Mouse (Mus musculus) MEL (cell line): ENCODE measurements around the gene Olfr320. TPM values are rescaled to one million over a fixed set of nuclear protein-coding genes. Genes with fewer than 3 reads are reported as not detected.

Source experiments
- DNase-seq: peaks from one replicate; pipeline ENCODE4 v3.0.0; 2011; ENCODE audit warnings: low read depth, low spot score
- H3K27ac ChIP-seq: 2 replicates; pipeline ENCODE4 v1.5.1; 2012; ENCODE audit warnings: low read depth, mild to moderate bottlenecking, control low read depth, low read length, moderate library complexity; ENCODE audit not compliant: control insufficient read depth
- H3K27me3 ChIP-seq, 2 experiments: fragments of 150-350 bp in 1 of 2; sonication (generic) in 1 of 2; 2 replicates each; pipeline ENCODE4 v1.6.1; 2012; ENCODE audit warnings: low read length in 2 of 2, mild to moderate bottlenecking in 2 of 2, improper control_type of control experiment in 1 of 2, moderate library complexity in 1 of 2; ENCODE audit not compliant: insufficient read depth in 2 of 2, control insufficient read depth in 1 of 2
- H3K36me3 ChIP-seq, 2 experiments: 2 replicates each; pipeline ENCODE4 v1.6.1; 2012 to 2014; ENCODE audit warnings: low read length in 2 of 2, improper control_type of control experiment in 1 of 2, inconsistent platforms in 1 of 2, mild to moderate bottlenecking in 1 of 2; ENCODE audit not compliant: insufficient read depth in 2 of 2, control insufficient read depth in 1 of 2
- H3K4me1 ChIP-seq, 2 experiments: fragments of 150-350 bp in 1 of 2; sonication (generic) in 1 of 2; 2 replicates each; pipeline ENCODE4 v1.6.1; 2012; ENCODE audit warnings: low read length in 2 of 2, improper control_type of control experiment in 1 of 2, mild to moderate bottlenecking in 1 of 2; ENCODE audit not compliant: insufficient read depth in 2 of 2, control insufficient read depth in 1 of 2
- H3K4me3 ChIP-seq, 2 experiments: fragments of 150-350 bp in 1 of 2; sonication (generic) in 1 of 2; 2 replicates each; pipeline ENCODE4 v1.5.1; 2012; ENCODE audit warnings: low read depth in 2 of 2, low read length in 2 of 2, mild to moderate bottlenecking in 2 of 2, moderate library complexity in 2 of 2, control low read depth in 1 of 2, improper control_type of control experiment in 1 of 2; ENCODE audit not compliant: control insufficient read depth in 1 of 2, insufficient read depth in 1 of 2
- H3K79me2 ChIP-seq: 2 replicates; pipeline ENCODE4 v1.6.1; 2012; ENCODE audit warnings: mild to moderate bottlenecking, low read length, moderate library complexity; ENCODE audit not compliant: control insufficient read depth, poor library complexity, insufficient read depth
- H3K9ac ChIP-seq: 2 replicates; pipeline ENCODE4 v1.6.1; 2012; ENCODE audit warnings: low read depth, mild to moderate bottlenecking, control low read depth, low read length, moderate library complexity; ENCODE audit not compliant: control insufficient read depth, poor library complexity, severe bottlenecking
- H3K9me3 ChIP-seq: fragments of 150-350 bp; sonication (generic); replicated peaks from 2 replicates; pipeline ENCODE4 v1.6.1; 2012; ENCODE audit warnings: mild to moderate bottlenecking, low read length, improper control_type of control experiment, moderate library complexity; ENCODE audit not compliant: insufficient read depth
- BHLHE40 ChIP-seq: IDR thresholded peaks from 2 replicates; pipeline ENCODE4 v1.6.1; 2012; ENCODE audit warnings: low read depth, mild to moderate bottlenecking, inconsistent platforms, low read length, improper control_type of control experiment, borderline replicate concordance
- CHD1 ChIP-seq: IDR thresholded peaks from 2 replicates; pipeline ENCODE4 v1.6.1; 2012; ENCODE audit warnings: low read depth, mild to moderate bottlenecking, inconsistent platforms, low read length, improper control_type of control experiment
- E2F4 ChIP-seq: IDR thresholded peaks from 2 replicates; pipeline ENCODE4 v1.6.1; 2011; ENCODE audit warnings: low read depth, low read length, improper control_type of control experiment, borderline replicate concordance
- ELF1 ChIP-seq: IDR thresholded peaks from 2 replicates; pipeline ENCODE4 v1.6.1; 2014; ENCODE audit warnings: low read depth, mild to moderate bottlenecking, inconsistent platforms, low read length, improper control_type of control experiment, moderate library complexity
- ETS1 ChIP-seq: IDR thresholded peaks from 2 replicates; pipeline ENCODE4 v1.6.1; 2012; ENCODE audit warnings: low read depth, mild to moderate bottlenecking, inconsistent platforms, low read length, improper control_type of control experiment, moderate library complexity
- GATA1 ChIP-seq: IDR thresholded peaks from 2 replicates; pipeline ENCODE4 v1.6.1; 2011; ENCODE audit warnings: low read depth, low read length, improper control_type of control experiment
- JUND ChIP-seq: IDR thresholded peaks from 2 replicates; pipeline ENCODE4 v1.6.1; 2011; ENCODE audit warnings: low read depth, mild to moderate bottlenecking, improper control_type of control experiment, low read length
- KAT2A ChIP-seq: conservative IDR thresholded peaks from 2 replicates; pipeline ENCODE4 v1.6.1; 2012; ENCODE audit warnings: low read depth, low read length, improper control_type of control experiment, inconsistent platforms
- MAZ ChIP-seq: IDR thresholded peaks from 2 replicates; pipeline ENCODE4 v1.6.1; 2012; ENCODE audit warnings: low read depth, mild to moderate bottlenecking, inconsistent platforms, low read length, improper control_type of control experiment
- MYC ChIP-seq: IDR thresholded peaks from 2 replicates; pipeline ENCODE4 v1.6.1; 2011; ENCODE audit warnings: low read depth, mild to moderate bottlenecking, low read length, improper control_type of control experiment, moderate library complexity
- POLR2A ChIP-seq, 2 experiments: IDR thresholded peaks; 2 replicates each; pipeline ENCODE4 v1.6.1; 2011 to 2012; ENCODE audit warnings: low read length in 2 of 2, mild to moderate bottlenecking in 2 of 2, control low read depth in 1 of 2, improper control_type of control experiment in 1 of 2, low read depth in 1 of 2, moderate library complexity in 1 of 2; ENCODE audit not compliant: control insufficient read depth in 1 of 2, insufficient read depth in 1 of 2, poor library complexity in 1 of 2
- RCOR1 ChIP-seq: IDR thresholded peaks from 2 replicates; pipeline ENCODE4 v1.6.1; 2012; ENCODE audit warnings: low read depth, mild to moderate bottlenecking, inconsistent platforms, low read length, improper control_type of control experiment
- SIN3A ChIP-seq: IDR thresholded peaks from 2 replicates; pipeline ENCODE4 v1.6.1; 2012; ENCODE audit warnings: low read length, improper control_type of control experiment, inconsistent platforms
- TBP ChIP-seq: IDR thresholded peaks from 2 replicates; pipeline ENCODE4 v1.8.0; 2011; ENCODE audit warnings: low read depth, low read length, improper control_type of control experiment
- UBTF ChIP-seq: IDR thresholded peaks from 2 replicates; pipeline ENCODE4 v1.6.1; 2012; ENCODE audit warnings: low read depth, mild to moderate bottlenecking, inconsistent platforms, low read length, improper control_type of control experiment, moderate library complexity, borderline replicate concordance; ENCODE audit not compliant: insufficient read depth
- USF1 ChIP-seq: IDR thresholded peaks from 2 replicates; pipeline ENCODE4 v1.6.1; 2014; ENCODE audit warnings: low read depth, mild to moderate bottlenecking, inconsistent platforms, low read length, improper control_type of control experiment, moderate library complexity
- ZC3H11A ChIP-seq: IDR thresholded peaks from 2 replicates; pipeline ENCODE4 v1.6.1; 2012; ENCODE audit warnings: low read depth, mild to moderate bottlenecking, inconsistent platforms, low read length, improper control_type of control experiment
- polyA plus RNA-seq, 2 experiments: library from polyadenylated mRNA; stranded (reverse) in 1 of 2; unstranded in 1 of 2; fragments of >175 nt in 1 of 2; fragments of >200 nt in 1 of 2; gene quantifications; 2 replicates each; pipeline versions ENCODE4 v1.2.1 to v1.2.4; 2012; ENCODE audit warnings: low replicate concordance in 2 of 2, low read depth in 1 of 2; ENCODE audit not compliant: insufficient read length in 2 of 2, insufficient read depth in 1 of 2, missing spikeins in 1 of 2
- total RNA-seq: library from RNA; depleted of rRNA; stranded (reverse); fragments of 300-350 nt; gene quantifications from 2 replicates; pipeline ENCODE4 v1.2.3, GENCODE M21; 2012; rRNA removed

Gene Olfr320
- total RNA-seq (not detected in 2 replicates), polyA plus RNA-seq (not detected)

DNA sequence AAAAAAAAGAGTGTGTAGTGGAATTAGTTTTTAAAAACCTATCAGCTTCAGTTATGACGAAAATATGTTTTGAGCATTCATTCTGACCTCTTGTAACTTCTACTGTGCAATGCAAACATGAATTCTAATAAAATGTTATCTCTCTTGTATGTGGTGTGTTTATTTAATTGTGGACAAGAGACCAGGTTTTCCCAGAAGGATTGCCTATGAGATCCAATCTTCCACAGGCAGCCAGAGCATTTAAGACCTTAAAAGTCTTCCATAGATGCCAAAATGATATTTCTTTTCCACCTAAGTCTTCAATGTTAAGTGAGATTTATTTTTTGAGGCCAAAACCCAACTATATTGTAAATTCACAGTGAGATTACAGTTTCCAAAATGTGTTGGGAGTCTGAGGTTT lies at the start of gene Olfr320:
TSS of gene Olfr320 (plus strand) at position 301 of the 400 bp plus-strand sequence.
- no peaks in the 10 kb centered on the region for H3K4me1 ChIP-seq
- no peak within 1 kb of the TSS for H3K27ac ChIP-seq

GRCm38 (mm10) chr11:58634878-58635277 lies 46.0 kb upstream of the Olfr320 start:
- DNase-seq, result no peak
- Histone ChIP-seq H3K79me2 (no peaks in the 10 kb centered on the region), H3K4me3 (no peak overlapping the region; a peak in 1 of 4 replicates), H3K4me1 (peaks cover 2 to 7% of the 10 kb centered on the region in 2 experiments; a peak in 3 of 4 replicates), H3K27ac (no peak overlapping the region), H3K9me3 (no peaks in the 10 kb centered on the region), H3K27me3 (peaks cover 0 to 6% of the 10 kb centered on the region in 2 experiments; a peak in 1 of 4 replicates), H3K36me3 (peaks cover 0 to 7% of the 10 kb centered on the region in 2 experiments; a peak in 2 of 4 replicates), H3K9ac (no peak overlapping the region)
- TF ChIP-seq UBTF (no peak), GATA1 (no peak), ZC3H11A (no peak), CHD1 (no peak), E2F4 (no peak), ETS1 (no peak), MAZ (no peak), ELF1 (no peak), TBP (no peak), BHLHE40 (no peak), USF1 (no peak), RCOR1 (no peak), MYC (no peak), SIN3A (no peak), KAT2A (no peak), POLR2A (IDR thresholded peaks at IDR 0.05; ENCODE audit: control insufficient read depth in 1 of 2, insufficient read depth in 1 of 2, low read depth in 1 of 2, low read length in 2 of 2, poor library complexity in 1 of 2) (no peak), JUND (no peak)

More for the DNA sequence above, at the start of gene Olfr320:
- DNase-seq, result peak; percentile 1
- Histone ChIP-seq H3K9me3 (no peaks in the 10 kb centered on the region), H3K4me3 (no peak within 1 kb of the TSS), H3K36me3 (no peaks in the 10 kb centered on the region), H3K9ac (no peak within 1 kb of the TSS), H3K27me3 (peaks cover 6% of the 10 kb centered on the region in 2 experiments; a peak in 3 of 4 replicates), H3K79me2 (no peaks in the 10 kb centered on the region)
- TF ChIP-seq RCOR1 (no peak), POLR2A (IDR thresholded peaks at IDR 0.05; ENCODE audit: control insufficient read depth in 1 of 2, insufficient read depth in 1 of 2, low read depth in 1 of 2, low read length in 2 of 2, poor library complexity in 1 of 2) (no peak)
